Mouse (Mus musculus) ovary, postnatal 36 days (tissue): Measurements from ENCODE around the gene Tmem131.
A peak's percentile ranks its signal among the peaks of the same experiment; 100 is the strongest.
"Not testable (repeated sequence)": the region's sequence is repeated elsewhere in the genome, so short reads cannot be mapped to it uniquely, and the experiment has no call there.

ENCODE experiments used
- DNase-seq: peaks from one replicate; pipeline ENCODE4 v3.0.0; 2022; ENCODE audit warnings: low spot score, mixed read lengths

Gene Tmem131

GRCm38 (mm10) chr1:36917423-36917822 lies 26.0 kb downstream of the Tmem131 start:
- no peak for DNase-seq

DNA sequence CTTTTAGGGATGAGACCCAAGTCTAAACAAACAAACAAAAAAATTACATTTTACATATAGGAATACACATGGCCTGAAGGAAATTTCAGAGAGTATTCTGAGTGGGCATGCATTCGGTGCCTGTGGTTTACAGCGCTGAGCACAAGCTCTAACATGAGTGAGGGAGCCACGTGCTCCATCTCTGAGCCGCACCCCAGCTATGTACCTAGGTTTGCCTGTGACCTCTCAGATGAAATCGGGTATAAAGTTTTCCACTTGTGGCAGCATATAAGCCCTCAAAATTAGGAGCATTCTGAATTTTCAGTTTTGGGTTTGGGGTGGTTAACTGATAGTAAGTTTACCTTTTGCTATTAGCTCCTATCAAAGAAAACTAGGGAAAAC lies 28.3 kb downstream of the Tmem131 start:
- DNase-seq: no peak

GRCm38 (mm10) chr1:36914455-36915199 lies 28.8 kb downstream of the Tmem131 start:
- no peak for DNase-seq

GRCm38 (mm10) chr1:36913806-36914205 lies 29.7 kb downstream of the Tmem131 start:
- DNase-seq: no peak

DNA sequence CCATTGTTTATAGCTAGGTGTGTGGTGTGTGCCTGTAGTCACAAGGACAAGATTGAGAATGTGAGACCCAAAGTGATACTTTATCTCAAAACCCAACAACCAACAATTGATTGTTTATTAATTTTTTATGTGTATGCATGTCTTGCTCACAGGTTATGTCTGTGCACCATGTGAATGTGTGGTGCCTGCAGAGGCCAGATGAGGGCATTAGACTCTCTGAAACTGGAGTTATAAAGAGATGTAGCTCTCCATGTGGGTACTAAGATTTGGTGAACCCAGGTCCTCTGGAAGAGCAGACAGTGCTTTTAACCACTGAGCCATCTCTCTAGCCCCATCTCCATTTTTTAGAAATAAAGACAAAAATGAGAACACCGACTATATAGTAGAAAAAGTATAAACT lies 31.2 kb downstream of the Tmem131 start:
- DNase-seq: no peak

- DNase-seq: no peak
Observed at GRCm38 (mm10) chr1:36911603-36912002, 31.9 kb downstream of the Tmem131 start.

DNA sequence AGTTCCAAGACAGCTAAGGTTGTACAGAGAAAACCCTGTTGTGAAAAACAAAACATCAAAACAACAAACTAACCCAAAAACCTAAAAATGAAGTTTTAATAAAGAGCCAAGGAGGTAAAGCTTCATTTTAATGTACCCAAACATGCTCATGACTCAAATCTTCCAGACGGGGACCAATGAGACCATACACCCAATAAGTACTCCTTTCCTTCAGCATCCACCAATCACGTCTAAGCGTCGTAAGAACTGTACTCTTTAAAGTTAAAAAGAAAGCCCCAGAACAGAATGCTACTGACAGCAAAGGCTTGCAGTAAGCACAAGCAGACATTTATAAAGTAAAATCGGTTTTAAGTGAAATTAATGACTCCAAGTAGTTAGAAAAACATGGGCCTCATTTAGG lies 33.1 kb downstream of the Tmem131 start:
- DNase-seq: no peak

GRCm38 (mm10) chr1:36909965-36910364 lies 33.5 kb downstream of the Tmem131 start:
- DNase-seq: not testable (repeated sequence)

DNA sequence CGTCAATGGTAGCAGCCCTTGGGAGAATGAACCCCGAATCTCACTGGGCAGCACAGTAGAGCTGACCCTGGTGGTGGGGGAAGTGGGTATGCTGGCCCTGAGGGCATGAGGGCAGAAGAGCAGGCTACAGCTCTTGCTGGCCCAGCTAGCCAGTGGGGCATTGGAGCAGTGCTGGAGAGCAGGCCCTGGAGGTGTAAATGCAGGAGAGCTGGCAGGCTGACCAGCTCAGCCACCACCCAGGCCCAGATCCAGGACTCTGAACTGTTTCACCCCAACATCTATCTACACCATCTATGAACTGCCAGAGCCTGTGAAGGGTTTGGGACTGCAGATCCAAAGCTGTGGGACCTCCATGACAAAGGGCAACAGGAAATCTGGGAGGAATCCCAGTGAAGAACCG lies 38.2 kb downstream of the Tmem131 start:
- DNase-seq: no peak

DNA sequence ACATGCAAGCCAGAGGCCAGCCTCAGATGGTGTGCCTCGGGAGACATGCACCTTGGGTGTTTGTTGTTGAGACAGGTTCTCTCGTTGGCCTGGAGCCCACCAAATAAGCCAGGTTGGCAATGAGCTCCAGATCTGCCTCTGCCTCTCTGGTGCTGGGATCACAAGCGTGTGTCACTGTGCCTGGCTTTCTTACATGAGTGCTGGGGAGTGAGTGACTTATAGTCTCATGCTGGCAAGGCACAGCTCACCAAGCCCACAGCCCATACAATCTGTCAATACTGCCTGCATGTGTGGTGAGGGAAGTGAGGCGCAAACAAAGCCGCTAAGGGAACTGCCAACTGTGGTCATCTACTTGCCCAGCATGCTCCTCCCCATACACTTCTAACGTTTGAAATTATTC lies 39.0 kb downstream of the Tmem131 start:
- no peak for DNase-seq

DNA sequence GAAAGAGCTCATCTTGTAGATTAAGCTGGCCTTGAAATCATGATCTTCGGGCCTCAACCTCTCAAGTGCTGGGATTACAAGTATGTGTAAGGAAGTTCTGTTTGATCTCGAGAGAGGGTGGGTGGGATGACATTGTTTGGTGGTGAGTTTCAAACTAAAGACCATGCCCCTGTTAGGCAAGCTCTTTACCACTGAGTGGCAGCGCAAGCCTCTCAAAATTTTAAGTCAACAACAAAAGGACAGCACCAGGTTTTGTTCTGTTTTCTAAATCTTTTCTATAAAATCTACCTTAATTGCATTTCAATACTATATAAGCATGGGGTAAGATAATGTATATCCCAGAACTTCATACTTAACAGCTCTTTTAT lies 39.4 kb downstream of the Tmem131 start:
- DNase-seq: no peak

- peak; percentile 32 for DNase-seq
Observed at GRCm38 (mm10) chr1:36903376-36904083, 39.9 kb downstream of the Tmem131 start.

GRCm38 (mm10) chr1:36902533-36903315 lies 40.7 kb downstream of the Tmem131 start:
- DNase-seq: no peak

DNA sequence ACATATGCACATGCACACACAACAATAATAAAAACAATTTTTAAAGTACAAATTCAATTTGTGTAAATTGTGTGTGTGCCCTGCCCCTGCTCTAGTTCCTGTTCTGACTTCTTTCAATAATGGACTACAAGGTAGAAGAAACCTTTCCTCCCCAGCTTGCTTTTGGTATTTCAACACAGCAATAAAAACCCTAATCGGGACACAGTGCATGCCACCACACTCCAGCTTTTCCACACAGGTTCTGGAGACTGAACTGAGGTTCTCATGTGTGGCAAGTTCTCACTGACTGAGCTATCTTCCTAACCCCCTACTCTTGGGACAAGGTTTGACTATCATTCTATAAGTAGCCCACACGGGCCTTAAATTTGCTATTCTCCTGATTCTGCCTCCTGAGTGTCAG lies 43.8 kb downstream of the Tmem131 start:
- DNase-seq: no peak

GRCm38 (mm10) chr1:36896423-36896822 lies 47.0 kb downstream of the Tmem131 start:
- DNase-seq: no peak

GRCm38 (mm10) chr1:36895452-36895851 lies 48.0 kb downstream of the Tmem131 start:
- DNase-seq: no peak

DNA sequence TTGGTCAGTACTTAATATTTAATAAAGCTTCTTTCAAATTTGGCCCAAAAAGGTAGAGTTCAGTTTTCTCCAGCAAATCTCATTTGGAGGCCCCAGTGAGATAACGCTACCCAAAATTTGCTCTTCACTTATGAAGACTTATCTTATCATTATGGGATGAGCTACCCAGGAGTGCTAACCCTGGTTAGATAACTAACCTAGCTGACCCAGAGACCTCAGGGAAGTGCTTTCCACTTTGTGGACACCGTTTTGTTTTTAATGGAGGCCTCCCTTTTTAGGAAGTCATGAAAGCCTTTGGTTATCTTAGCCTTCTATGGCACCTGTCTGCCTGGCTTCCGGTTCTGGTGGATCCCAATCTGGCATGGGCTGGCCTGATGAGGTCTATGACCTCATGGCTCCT lies 49.3 kb downstream of the Tmem131 start:
- no peak for DNase-seq

- DNase-seq: not testable (repeated sequence)
Observed at GRCm38 (mm10) chr1:36893720-36894119, 49.7 kb downstream of the Tmem131 start.

GRCm38 (mm10) chr1:36893146-36893545 lies 50.3 kb downstream of the Tmem131 start:
- no peak for DNase-seq

DNA sequence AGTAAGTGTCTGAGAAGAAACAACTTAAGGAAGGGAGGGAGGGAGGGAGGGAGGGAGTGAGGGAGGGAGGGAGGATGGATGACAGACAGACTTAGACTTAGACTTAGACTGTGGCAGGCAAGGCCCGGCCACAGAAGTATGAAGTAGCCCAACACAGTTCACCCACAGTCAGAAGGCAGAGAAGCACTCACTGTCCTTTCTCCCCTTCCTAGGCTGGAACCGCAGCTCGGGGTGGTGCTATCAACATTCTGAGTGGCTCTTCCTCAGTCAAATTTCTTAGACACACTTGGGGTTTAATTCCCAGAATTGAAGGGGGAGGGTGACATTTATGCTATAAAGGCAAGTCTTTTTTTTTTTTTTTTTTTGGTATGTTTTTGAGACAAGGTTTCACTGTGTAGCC lies 51.0 kb downstream of the Tmem131 start:
- DNase-seq: no peak

DNA sequence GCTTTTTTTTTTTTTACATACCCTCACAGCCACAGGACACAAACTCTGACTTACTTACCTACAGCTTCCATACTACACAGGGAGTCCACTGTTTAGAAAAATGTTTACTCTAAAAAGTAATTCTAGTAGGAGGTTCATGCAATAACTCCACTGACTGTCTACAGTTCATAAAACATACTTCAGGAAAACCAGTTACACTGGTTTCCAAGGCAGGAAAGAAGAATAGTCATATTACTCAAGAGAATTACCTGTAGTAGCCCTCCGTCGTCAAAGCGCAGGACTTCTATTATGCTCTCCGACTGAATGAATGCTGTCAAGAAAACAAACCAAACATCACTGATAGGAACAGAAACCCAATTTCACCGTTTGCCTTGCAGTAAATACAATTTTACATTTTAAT lies 54.5 kb downstream of the Tmem131 start:
- DNase-seq: no peak

DNA sequence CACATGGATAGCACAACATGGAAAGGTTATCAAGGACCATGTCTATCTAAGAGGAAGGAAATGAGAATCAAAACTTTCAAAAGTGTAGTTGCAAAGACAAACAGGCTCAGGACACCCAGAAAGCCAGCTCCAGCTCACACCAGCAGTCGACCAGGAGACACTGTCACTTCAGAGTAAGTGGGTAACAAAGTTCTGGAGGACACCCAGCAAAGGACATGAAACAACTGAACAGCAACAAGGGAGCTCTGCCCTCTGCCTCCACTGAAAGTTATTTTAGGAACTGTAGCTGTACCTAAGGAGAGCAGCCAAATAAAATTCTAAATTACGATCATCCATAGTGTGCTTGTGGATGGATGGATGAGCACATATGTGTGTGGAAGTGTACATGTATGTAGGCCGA lies 56.3 kb downstream of the Tmem131 start:
- DNase-seq: no peak

DNA sequence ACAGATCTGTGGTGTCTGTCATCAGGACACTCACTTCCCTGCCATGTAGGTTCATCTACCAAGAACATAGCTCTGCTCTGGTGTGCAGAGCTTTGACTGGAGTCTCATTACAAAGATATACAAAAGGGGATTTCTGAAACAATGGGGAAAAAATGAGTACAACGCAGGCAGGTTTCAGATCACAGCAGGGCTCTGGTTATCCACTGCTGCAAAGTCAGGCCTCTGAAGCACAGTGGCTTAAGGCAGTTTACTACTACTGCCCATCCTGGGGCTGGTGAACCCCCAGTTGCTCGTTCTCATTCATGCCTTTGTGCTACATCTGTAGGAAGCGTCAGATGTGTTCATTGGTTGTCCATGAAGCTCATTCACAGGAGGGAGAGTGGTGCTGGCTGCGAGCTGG lies 57.0 kb downstream of the Tmem131 start:
- DNase-seq: no peak
